Mouse (Mus musculus): ENCODE results near the gene Cuedc1.

GRCm38 (mm10) chr11:88213757-88214156 lies 115.9 kb downstream of the Cuedc1 start:
- no peak for TF ChIP-seq POLR2A (IDR thresholded peaks at IDR 0.05; ENCODE audit: control insufficient read depth in 1 of 2, insufficient read depth in 1 of 2, low read depth in 1 of 2, low read length in 2 of 2, poor library complexity in 1 of 2)
- TF ChIP-seq ZMIZ1 (IDR thresholded peaks at IDR 0.05; ENCODE audit: low read depth, low read length): no peak
- no peak for TF ChIP-seq HCFC1 (IDR thresholded peaks at IDR 0.05; ENCODE audit: low read depth, low read length)
- no peak for TF ChIP-seq TCF12 (IDR thresholded peaks at IDR 0.05; ENCODE audit: low read depth, low read length)
- TF ChIP-seq GATA1 (IDR thresholded peaks at IDR 0.05; ENCODE audit: low read depth, low read length): no peak
- TF ChIP-seq CTCF (IDR thresholded peaks at IDR 0.05 in 2 of 3, conservative IDR thresholded peaks at IDR 0.05 in 1 of 3; ENCODE audit: control insufficient read depth in 1 of 3, insufficient read depth in 1 of 3, low read depth in 2 of 3, low read length in 3 of 3, poor library complexity in 1 of 3, severe bottlenecking in 1 of 3): no peak
- TF ChIP-seq SIN3A (IDR thresholded peaks at IDR 0.05; ENCODE audit: low read length): no peak
- TF ChIP-seq MAX (IDR thresholded peaks at IDR 0.05; ENCODE audit: low read length): no peak
- TF ChIP-seq MAZ (IDR thresholded peaks at IDR 0.05; ENCODE audit: low read depth, low read length): no peak

All from MEL (cell line).